Mouse (Mus musculus) CH12.LX (cell line): ENCODE measurements around the gene Flna. TPM values are rescaled to one million over a fixed set of nuclear protein-coding genes. Genes with fewer than 3 reads are reported as not detected.

ENCODE experiments used
- DNase-seq: peaks from one replicate; pipeline ENCODE4 v3.0.0-alpha.2; 2013; ENCODE audit errors: extremely low read depth
- H3K27ac ChIP-seq: 2 replicates; pipeline ENCODE4 v1.5.1; 2012; ENCODE audit warnings: low read depth, mild to moderate bottlenecking, control low read depth, moderate library complexity; ENCODE audit not compliant: insufficient read depth
- H3K27me3 ChIP-seq: replicated peaks from 2 replicates; pipeline ENCODE3; 2012; ENCODE audit warnings: inconsistent platforms
- H3K36me3 ChIP-seq, 2 experiments: replicated peaks in 1 of 2; 2 replicates each; pipeline versions ENCODE3 to v1.6.1; 2012; ENCODE audit warnings: inconsistent platforms in 1 of 2, low read length in 1 of 2, mild to moderate bottlenecking in 1 of 2, mixed read lengths in 1 of 2, moderate library complexity in 1 of 2; ENCODE audit not compliant: control insufficient read depth in 1 of 2, insufficient read depth in 1 of 2
- H3K4me1 ChIP-seq, 2 experiments: 2 replicates each; pipeline ENCODE4 v1.6.1; 2012; ENCODE audit warnings: inconsistent platforms in 1 of 2, moderate library complexity in 1 of 2; ENCODE audit not compliant: insufficient read depth in 2 of 2, control insufficient read depth in 1 of 2
- H3K4me2 ChIP-seq: 2 replicates; pipeline ENCODE4 v1.6.1; 2012; ENCODE audit warnings: low read depth, mild to moderate bottlenecking, control low read depth; ENCODE audit not compliant: poor library complexity, insufficient read depth, severe bottlenecking
- H3K4me3 ChIP-seq, 3 experiments: fragments of 150-350 bp in 1 of 3; sonication (generic) in 1 of 3; replicated peaks in 1 of 3; 2 replicates each; pipeline versions ENCODE3 to v1.5.1; 2011 to 2012; ENCODE audit warnings: low read depth in 2 of 3, low read length in 2 of 3, mild to moderate bottlenecking in 2 of 3, moderate library complexity in 2 of 3, control low read depth in 1 of 3, improper control_type of control experiment in 1 of 3, inconsistent platforms in 1 of 3, mixed read lengths in 1 of 3; ENCODE audit not compliant: poor library complexity in 1 of 3
- H3K79me2 ChIP-seq: replicated peaks from 2 replicates; pipeline ENCODE4 v1.6.1; 2012; ENCODE audit warnings: mild to moderate bottlenecking, moderate library complexity; ENCODE audit not compliant: control insufficient read depth, poor library complexity, insufficient read depth, severe bottlenecking; ENCODE audit errors: extremely low read depth
- H3K9ac ChIP-seq: 2 replicates; pipeline ENCODE4 v1.6.1; 2012; ENCODE audit warnings: low read depth, mild to moderate bottlenecking, control low read depth, moderate library complexity; ENCODE audit not compliant: insufficient read depth
- H3K9me3 ChIP-seq: replicated peaks from 2 replicates; pipeline ENCODE3; 2012; ENCODE audit warnings: low read length, inconsistent platforms, mixed read lengths
- BHLHE40 ChIP-seq: IDR thresholded peaks from 2 replicates; pipeline ENCODE4 v1.6.1; 2011; ENCODE audit warnings: mild to moderate bottlenecking, low read depth, low read length, improper control_type of control experiment
- CTCF ChIP-seq, 2 experiments: IDR thresholded peaks in 1 of 2; conservative IDR thresholded peaks in 1 of 2; 2 replicates each; pipeline ENCODE4 v1.5.1; 2011 to 2012; ENCODE audit warnings: low read depth in 2 of 2, low read length in 2 of 2, improper control_type of control experiment in 1 of 2, inconsistent platforms in 1 of 2, mild to moderate bottlenecking in 1 of 2, moderate library complexity in 1 of 2
- E2F4 ChIP-seq: IDR thresholded peaks from 2 replicates; pipeline ENCODE4 v1.6.1; 2011; ENCODE audit warnings: low read depth, low read length, improper control_type of control experiment; ENCODE audit not compliant: insufficient replicate concordance
- ELF1 ChIP-seq: IDR thresholded peaks from 2 replicates; pipeline ENCODE4 v1.6.1; 2014; ENCODE audit warnings: low read depth, mild to moderate bottlenecking, inconsistent platforms, low read length, improper control_type of control experiment
- EP300 ChIP-seq: IDR thresholded peaks from 2 replicates; pipeline ENCODE4 v1.6.1; 2011; ENCODE audit warnings: low read length, improper control_type of control experiment
- ETS1 ChIP-seq: conservative IDR thresholded peaks from 2 replicates; pipeline ENCODE4 v1.6.1; 2012; ENCODE audit warnings: low read depth, mild to moderate bottlenecking, inconsistent platforms, low read length, improper control_type of control experiment, moderate library complexity
- HCFC1 ChIP-seq: IDR thresholded peaks from 2 replicates; pipeline ENCODE4 v1.6.1; 2012; ENCODE audit warnings: low read depth, mild to moderate bottlenecking, inconsistent platforms, low read length, improper control_type of control experiment
- IRF4 ChIP-seq: IDR thresholded peaks from 2 replicates; pipeline ENCODE4 v1.6.1; 2014; ENCODE audit warnings: low read depth, mild to moderate bottlenecking, inconsistent platforms, low read length, improper control_type of control experiment
- JUN ChIP-seq: IDR thresholded peaks from 2 replicates; pipeline ENCODE4 v1.6.1; 2011; ENCODE audit warnings: low read depth, mild to moderate bottlenecking, low read length, improper control_type of control experiment, moderate library complexity; ENCODE audit not compliant: insufficient read depth
- JUND ChIP-seq: conservative IDR thresholded peaks from 2 replicates; pipeline ENCODE4 v1.6.1; 2011; ENCODE audit warnings: low read depth, low read length, improper control_type of control experiment
- KAT2A ChIP-seq: IDR thresholded peaks from 2 replicates; pipeline ENCODE4 v1.6.1; 2012; ENCODE audit warnings: low read length, improper control_type of control experiment, inconsistent platforms; ENCODE audit not compliant: insufficient replicate concordance
- MAFK ChIP-seq: IDR thresholded peaks from 2 replicates; pipeline ENCODE4 v1.6.1; 2011; ENCODE audit warnings: low read length, improper control_type of control experiment; ENCODE audit not compliant: insufficient replicate concordance
- MYC ChIP-seq: IDR thresholded peaks from 2 replicates; pipeline ENCODE4 v1.6.1; 2011; ENCODE audit warnings: low read depth, mild to moderate bottlenecking, improper control_type of control experiment, low read length
- NELFE ChIP-seq: IDR thresholded peaks from 2 replicates; pipeline ENCODE4 v1.6.1; 2011; ENCODE audit warnings: low read depth, low read length, improper control_type of control experiment
- NRF1 ChIP-seq: IDR thresholded peaks from 2 replicates; pipeline ENCODE4 v1.6.1; 2014; ENCODE audit warnings: low read depth, mild to moderate bottlenecking, inconsistent platforms, low read length, improper control_type of control experiment, moderate library complexity
- POLR2A ChIP-seq: IDR thresholded peaks from 2 replicates; pipeline ENCODE4 v1.6.1; 2011; ENCODE audit warnings: low read depth, mild to moderate bottlenecking, improper control_type of control experiment, low read length
- POLR2AphosphoS2 ChIP-seq: IDR thresholded peaks from 2 replicates; pipeline ENCODE4 v1.6.1; 2011; ENCODE audit warnings: low read depth, low read length, improper control_type of control experiment
- SIN3A ChIP-seq: IDR thresholded peaks from 2 replicates; pipeline ENCODE4 v1.6.1; 2012; ENCODE audit warnings: low read length, improper control_type of control experiment, inconsistent platforms
- SMC3 ChIP-seq: IDR thresholded peaks from 2 replicates; pipeline ENCODE4 v1.6.1; 2011; ENCODE audit warnings: low read depth, low read length, improper control_type of control experiment
- TBP ChIP-seq: conservative IDR thresholded peaks from 2 replicates; pipeline ENCODE4 v1.6.1; 2011; ENCODE audit warnings: low read depth, low read length, improper control_type of control experiment
- ZC3H11A ChIP-seq: IDR thresholded peaks from 2 replicates; pipeline ENCODE4 v1.6.1; 2012; ENCODE audit warnings: low read depth, mild to moderate bottlenecking, inconsistent platforms, low read length, improper control_type of control experiment
- ZKSCAN1 ChIP-seq: IDR thresholded peaks from 2 replicates; pipeline ENCODE4 v1.6.1; 2012; ENCODE audit warnings: low read depth, inconsistent platforms, low read length, improper control_type of control experiment, borderline replicate concordance
- ZMIZ1 ChIP-seq: IDR thresholded peaks from 2 replicates; pipeline ENCODE4 v1.6.1; 2012; ENCODE audit warnings: low read depth, mild to moderate bottlenecking, inconsistent platforms, low read length, improper control_type of control experiment
- ZNF384 ChIP-seq: IDR thresholded peaks from 2 replicates; pipeline ENCODE4 v1.6.1; 2012; ENCODE audit warnings: low read depth, low read length, improper control_type of control experiment, inconsistent platforms
- dilution Hi-C: fragments of 300-500 bp; cut with MboI; formaldehyde crosslinking; loops from 2 replicates; pipeline ENCODE4 v1.14.3; 2020; ENCODE audit warnings: low sequenced_read_pairs; ENCODE audit not compliant: extremely low pct_unique_long_range_greater_than_20kb, extremely low pct_ligation_motif_present
- in situ Hi-C: fragments of 300-500 bp; cut with MboI; formaldehyde crosslinking; loops from 3 replicates; pipeline ENCODE4 v1.14.3; 2019; ENCODE audit warnings: low sequenced_read_pairs, low pct_ligation_motif_present, low pct_unique_long_range_greater_than_20kb, mixed read lengths
- polyA plus RNA-seq: library from polyadenylated mRNA; unstranded; fragments of >175 nt; gene quantifications from 2 replicates; pipeline ENCODE4 v1.2.1, GENCODE M21; 2012; ENCODE audit warnings: low read depth; ENCODE audit not compliant: insufficient read length
- total RNA-seq, 2 experiments: library from RNA; depleted of rRNA; stranded (reverse); fragments of 300-350 nt in 1 of 2; fragments of >200 nt in 1 of 2; gene quantifications; 2 replicates each; pipeline ENCODE4 v1.2.3; 2012 to 2014

The Flna gene
- total and polyA plus RNA-seq, 3 experiments: 56.8 to 91.6 (median 78.7) TPM

- Histone ChIP-seq H3K27ac (peak overlapping the region; percentile 80; the same call in 1 of the 2 replicates), H3K4me2 (peak overlapping the region; percentile 78), H3K4me3 (peak overlapping the region; percentile 71 to 97 (median 76)), H3K9me3 (no peaks in the 10 kb centered on the region), H3K36me3 (peaks cover 4 to 27% of the 10 kb centered on the region in 2 experiments), H3K79me2 (peaks cover 11% of the 10 kb centered on the region), H3K27me3 (no peaks in the 10 kb centered on the region), H3K9ac (peak overlapping the region; percentile 93), H3K4me1 (peaks cover 0 to 10% of the 10 kb centered on the region in 2 experiments; a peak in 2 of 4 replicates)
- DNase-seq: no peak
- dilution Hi-C loops: no loop called here
- TF ChIP-seq NRF1 (no peak), CTCF (conservative IDR thresholded peaks at IDR 0.05 in 1 of 2, IDR thresholded peaks at IDR 0.05 in 1 of 2; ENCODE audit: low read depth in 2 of 2, low read length in 2 of 2) (no peak), ZKSCAN1 (no peak), MAFK (no peak), MYC (no peak), JUN (no peak), ZNF384 (no peak), SMC3 (no peak), IRF4 (no peak), ZC3H11A (no peak), ZMIZ1 (no peak), EP300 (no peak), ELF1 (no peak), JUND (no peak), E2F4 (no peak)
- in situ Hi-C loops: no loop called here
Observed at GRCm38 (mm10) chrX:74283092-74283437, 33.4 kb upstream of the Flna start.

- peak overlapping the region; percentile 71 to 97 (median 76) for H3K4me3 ChIP-seq
- no peaks in the 10 kb centered on the region for H3K9me3 ChIP-seq
- H3K27ac ChIP-seq: peak overlapping the region; percentile 80
- in situ Hi-C loops: no loop called here
- H3K4me2 ChIP-seq: peak overlapping the region; percentile 78
- TF ChIP-seq E2F4 (no peak; the same call in 1 of the 2 replicates), ZMIZ1 (0 out of 2 replicates have a peak, but pooled peaks have one; percentile 45), POLR2AphosphoS2 (no peak), HCFC1 (peak; percentile 70), MAFK (no peak), ELF1 (peak; percentile 49; the same call in 1 of the 2 replicates), TBP (peak; percentile 62; the same call in 1 of the 2 replicates), ZNF384 (no peak), IRF4 (no peak), POLR2A (peak; percentile 72), NELFE (peak; percentile 49; the same call in 1 of the 2 replicates), KAT2A (0 out of 2 replicates have a peak, but pooled peaks have one; percentile 9), NRF1 (no peak; the same call in 1 of the 2 replicates), BHLHE40 (no peak), ETS1 (no peak), MYC (0 out of 2 replicates have a peak, but pooled peaks have one; percentile 2), SIN3A (peak; percentile 42; the same call in 1 of the 2 replicates), ZKSCAN1 (no peak)
- TF ChIP-seq, all 38 proteins: peak for 9
- H3K27me3 ChIP-seq: no peaks in the 10 kb centered on the region
- peaks cover 1 to 22% of the 10 kb centered on the region in 2 experiments for H3K36me3 ChIP-seq
- dilution Hi-C loops: no loop called here
- peaks cover 11% of the 10 kb centered on the region for H3K79me2 ChIP-seq
- DNase-seq: peak; percentile 83
- peak overlapping the region; percentile 93 for H3K9ac ChIP-seq
- H3K4me1 ChIP-seq: peaks cover 0 to 10% of the 10 kb centered on the region in 2 experiments; a peak in 2 of 4 replicates
Observed at GRCm38 (mm10) chrX:74282395-74283091, 32.9 kb upstream of the Flna start.
